Mouse (Mus musculus): ENCODE results near the gene Rad17. TPM values are rescaled to one million over a fixed set of nuclear protein-coding genes. Genes with fewer than 3 reads are reported as not detected.

Gene Rad17
- total and polyA plus RNA-seq, 2 experiments from 2014 or later = 13.5 to 14.0 TPM

GRCm38 (mm10) chr13:100600317-100600716 is 50.5 kb downstream of the Rad17 start:
- ATAC-seq (ENCODE audit: low FRiP score) = no peak
- Histone ChIP-seq H3K4me2 (ENCODE audit: low read depth, low read length, poor library complexity, severe bottlenecking) (no peak overlapping the region), H3K36me3 (ENCODE audit: insufficient read depth, low read length) (no peaks in the 10 kb centered on the region), H3K27ac (ENCODE audit: low read depth, low read length) (no peak overlapping the region), H3K9me3 (ENCODE audit: low read length) (no peaks in the 10 kb centered on the region), H3K4me1 (ENCODE audit: insufficient read depth, low read length) (no peaks in the 10 kb centered on the region), H3K9ac (replicated peaks; ENCODE audit: low read length, poor library complexity, severe bottlenecking) (no peak overlapping the region), H3K4me3 (ENCODE audit: low read depth, low read length) (no peak overlapping the region), H3K27me3 (ENCODE audit: insufficient read depth, low read length) (no peaks in the 10 kb centered on the region)
- 78% methylated on average over 12 of the region's 12 CpGs for WGBS
- DNase-seq (ENCODE audit: low spot score) = no peak
- no peak for TF ChIP-seq CTCF (IDR thresholded peaks at IDR 0.05)

DNA sequence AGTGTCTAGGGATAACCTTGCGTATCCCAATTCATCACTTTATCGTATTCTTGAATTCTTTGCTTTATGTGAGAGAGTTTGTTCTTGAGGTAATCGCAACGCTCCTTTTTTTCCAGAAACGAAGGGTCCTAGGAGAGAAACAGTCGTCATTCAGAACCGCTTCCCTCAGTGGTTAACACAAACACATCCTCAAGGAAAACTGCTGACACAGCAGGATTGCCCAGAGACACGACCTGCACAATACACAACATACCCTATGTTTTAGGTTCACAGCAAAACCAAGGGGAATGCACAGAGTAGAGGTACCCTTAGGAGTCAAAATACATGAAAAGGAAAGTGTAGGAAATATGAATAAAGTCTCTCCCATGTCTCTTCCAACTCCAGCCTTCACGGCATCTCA is 53.6 kb downstream of the Rad17 start:
- Histone ChIP-seq H3K36me3 (ENCODE audit: insufficient read depth, low read length) (no peaks in the 10 kb centered on the region), H3K4me3 (ENCODE audit: low read depth, low read length) (no peak overlapping the region), H3K27me3 (ENCODE audit: insufficient read depth, low read length) (no peaks in the 10 kb centered on the region), H3K27ac (ENCODE audit: low read depth, low read length) (no peak overlapping the region), H3K9me3 (ENCODE audit: low read length) (no peaks in the 10 kb centered on the region), H3K4me1 (ENCODE audit: insufficient read depth, low read length) (no peaks in the 10 kb centered on the region), H3K4me2 (ENCODE audit: low read depth, low read length, poor library complexity, severe bottlenecking) (no peak overlapping the region), H3K9ac (replicated peaks; ENCODE audit: low read length, poor library complexity, severe bottlenecking) (no peak overlapping the region)
- 86% methylated on average over 9 of the region's 9 CpGs for WGBS
- no peak for DNase-seq (ENCODE audit: low spot score)
- no peak for ATAC-seq (ENCODE audit: low FRiP score)
- no peak for TF ChIP-seq CTCF (IDR thresholded peaks at IDR 0.05)

DNA sequence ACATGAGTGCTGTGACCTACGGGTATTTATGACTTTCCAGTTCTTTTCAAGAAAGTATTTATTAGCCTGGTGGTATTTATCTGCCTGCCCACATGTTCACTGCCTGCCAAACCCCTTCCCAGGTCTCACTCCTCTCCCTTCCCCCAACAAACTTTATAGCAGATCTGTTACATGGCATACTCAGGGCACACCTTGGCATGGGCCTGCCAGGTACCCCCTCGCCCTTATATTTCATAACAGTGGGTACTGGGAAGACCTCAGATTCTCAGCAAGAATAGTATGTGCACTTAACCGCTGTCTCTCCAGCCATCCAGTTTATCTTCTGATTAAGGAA is 55.3 kb downstream of the Rad17 start:
- H3K4me2 ChIP-seq (ENCODE audit: low read depth, low read length, poor library complexity, severe bottlenecking) = no peak overlapping the region
- H3K36me3 ChIP-seq (ENCODE audit: insufficient read depth, low read length) = no peaks in the 10 kb centered on the region
- no peaks in the 10 kb centered on the region for H3K9me3 ChIP-seq (ENCODE audit: low read length)
- no peaks in the 10 kb centered on the region for H3K4me1 ChIP-seq (ENCODE audit: insufficient read depth, low read length)
- no peak for TF ChIP-seq CTCF (IDR thresholded peaks at IDR 0.05)
- ATAC-seq (ENCODE audit: low FRiP score) (no peak), DNase-seq (ENCODE audit: low spot score) (no peak)
- WGBS = 87% methylated on average over 3 of the region's 3 CpGs
- no peak overlapping the region for H3K27ac ChIP-seq (ENCODE audit: low read depth, low read length)
- no peaks in the 10 kb centered on the region for H3K27me3 ChIP-seq (ENCODE audit: insufficient read depth, low read length)
- no peak overlapping the region for H3K9ac ChIP-seq (replicated peaks; ENCODE audit: low read length, poor library complexity, severe bottlenecking)
- H3K4me3 ChIP-seq (ENCODE audit: low read depth, low read length) = no peak overlapping the region

- no peaks in the 10 kb centered on the region for H3K9me3 ChIP-seq (ENCODE audit: low read length)
- ATAC-seq (ENCODE audit: low FRiP score) = no peak
- H3K4me3 ChIP-seq (ENCODE audit: low read depth, low read length) = no peak overlapping the region
- H3K4me2 ChIP-seq (ENCODE audit: low read depth, low read length, poor library complexity, severe bottlenecking) = no peak overlapping the region
- no peak for TF ChIP-seq CTCF (IDR thresholded peaks at IDR 0.05)
- no peak overlapping the region for H3K9ac ChIP-seq (replicated peaks; ENCODE audit: low read length, poor library complexity, severe bottlenecking)
- DNase-seq (ENCODE audit: low spot score) = no peak
- no peaks in the 10 kb centered on the region for H3K4me1 ChIP-seq (ENCODE audit: insufficient read depth, low read length)
- no peaks in the 10 kb centered on the region for H3K27me3 ChIP-seq (ENCODE audit: insufficient read depth, low read length)
- no peaks in the 10 kb centered on the region for H3K36me3 ChIP-seq (ENCODE audit: insufficient read depth, low read length)
- 78% methylated on average over 5 of the region's 5 CpGs for WGBS
- H3K27ac ChIP-seq (ENCODE audit: low read depth, low read length) = no peak overlapping the region
Observed at GRCm38 (mm10) chr13:100594838-100595551, 55.9 kb downstream of the Rad17 start.

- H3K4me1 ChIP-seq (ENCODE audit: insufficient read depth, low read length) = no peaks in the 10 kb centered on the region
- peak overlapping the region; percentile 27; the same call in 1 of the 2 replicates for H3K4me2 ChIP-seq (ENCODE audit: low read depth, low read length, poor library complexity, severe bottlenecking)
- H3K9ac ChIP-seq (replicated peaks; ENCODE audit: low read length, poor library complexity, severe bottlenecking) = no peak overlapping the region
- WGBS = 49% methylated on average over 11 of the region's 17 CpGs
- no peaks in the 10 kb centered on the region for H3K9me3 ChIP-seq (ENCODE audit: low read length)
- peak; percentile 36 for TF ChIP-seq CTCF (IDR thresholded peaks at IDR 0.05)
- no peaks in the 10 kb centered on the region for H3K36me3 ChIP-seq (ENCODE audit: insufficient read depth, low read length)
- no peaks in the 10 kb centered on the region for H3K27me3 ChIP-seq (ENCODE audit: insufficient read depth, low read length)
- H3K27ac ChIP-seq (ENCODE audit: low read depth, low read length) = peak overlapping the region; percentile 66
- DNase-seq (ENCODE audit: low spot score) (no peak), ATAC-seq (ENCODE audit: low FRiP score) (peak; percentile 82)
- H3K4me3 ChIP-seq (ENCODE audit: low read depth, low read length) = no peak overlapping the region
Observed at GRCm38 (mm10) chr13:100594041-100594792, 56.6 kb downstream of the Rad17 start.

DNA sequence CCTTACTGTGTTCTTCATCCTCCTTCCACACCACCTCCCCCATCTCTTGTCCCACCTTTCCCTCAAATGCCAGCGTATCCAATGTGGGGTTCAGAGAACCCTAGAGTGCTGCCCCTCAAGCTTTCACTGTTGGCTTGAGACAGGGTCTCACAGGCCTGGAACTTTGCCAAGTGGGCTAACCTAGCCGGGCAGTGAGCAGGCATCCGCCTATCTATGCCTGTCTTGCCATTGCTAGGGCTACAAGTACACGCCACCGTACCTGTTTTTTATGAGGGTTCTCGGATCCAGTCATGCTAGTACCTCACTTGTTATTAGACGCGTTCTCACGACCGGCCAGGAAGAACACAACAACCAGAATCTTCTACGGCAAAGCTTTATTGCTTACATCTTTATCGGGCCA is 62.2 kb downstream of the Rad17 start:
- H3K9me3 ChIP-seq (ENCODE audit: low read length) = no peaks in the 10 kb centered on the region
- no peaks in the 10 kb centered on the region for H3K4me1 ChIP-seq (ENCODE audit: insufficient read depth, low read length)
- H3K9ac ChIP-seq (replicated peaks; ENCODE audit: low read length, poor library complexity, severe bottlenecking) = no peak overlapping the region
- H3K27ac ChIP-seq (ENCODE audit: low read depth, low read length) = no peak overlapping the region
- no peak for TF ChIP-seq CTCF (IDR thresholded peaks at IDR 0.05)
- H3K4me3 ChIP-seq (ENCODE audit: low read depth, low read length) = no peak overlapping the region
- H3K4me2 ChIP-seq (ENCODE audit: low read depth, low read length, poor library complexity, severe bottlenecking) = no peak overlapping the region
- WGBS = 82% methylated on average over 11 of the region's 12 CpGs
- no peaks in the 10 kb centered on the region for H3K36me3 ChIP-seq (ENCODE audit: insufficient read depth, low read length)
- DNase-seq (ENCODE audit: low spot score) = no peak
- H3K27me3 ChIP-seq (ENCODE audit: insufficient read depth, low read length) = no peaks in the 10 kb centered on the region
- ATAC-seq (ENCODE audit: low FRiP score) = 0 out of 2 replicates have a peak, but pooled peaks have one; percentile 38
